Mouse (Mus musculus) telencephalon, adult 2 months (tissue): Measurements from ENCODE around the gene Dcaf6.

Experiments used
- DNase-seq: peaks from one replicate; pipeline ENCODE4 v3.0.0-alpha.2; 2011; ENCODE audit warnings: low read depth, low spot score

The Dcaf6 gene

DNA sequence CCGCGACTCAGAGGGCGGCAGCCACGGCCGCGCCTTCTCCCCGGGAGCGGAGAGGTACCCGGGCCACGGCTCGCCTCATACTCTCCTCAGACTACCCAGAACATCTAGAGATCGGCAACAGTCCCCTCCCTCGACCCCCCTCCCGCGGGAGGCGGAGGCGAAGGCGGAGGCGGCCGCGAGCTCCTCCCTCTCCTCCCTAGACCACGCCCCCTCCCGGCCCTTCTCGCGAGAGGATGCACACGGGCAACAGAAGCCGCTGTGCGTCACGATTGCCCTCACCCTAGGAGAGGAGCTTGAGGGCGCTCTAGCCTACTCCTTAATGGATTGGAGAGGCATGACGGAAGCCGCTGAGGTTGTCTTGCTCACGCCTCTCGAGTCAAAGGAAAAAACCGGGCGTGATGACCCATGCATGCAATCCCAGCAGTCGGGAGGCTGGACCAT is at the start of gene Dcaf6, which contains the start of gene Mpc2:
Dcaf6 (minus strand) TSS at position 116 of the 441 bp plus-strand sequence.
Mpc2 (plus strand) TSS at position 278 of the 441 bp plus-strand sequence.
- peak; percentile 99 for DNase-seq

DNA sequence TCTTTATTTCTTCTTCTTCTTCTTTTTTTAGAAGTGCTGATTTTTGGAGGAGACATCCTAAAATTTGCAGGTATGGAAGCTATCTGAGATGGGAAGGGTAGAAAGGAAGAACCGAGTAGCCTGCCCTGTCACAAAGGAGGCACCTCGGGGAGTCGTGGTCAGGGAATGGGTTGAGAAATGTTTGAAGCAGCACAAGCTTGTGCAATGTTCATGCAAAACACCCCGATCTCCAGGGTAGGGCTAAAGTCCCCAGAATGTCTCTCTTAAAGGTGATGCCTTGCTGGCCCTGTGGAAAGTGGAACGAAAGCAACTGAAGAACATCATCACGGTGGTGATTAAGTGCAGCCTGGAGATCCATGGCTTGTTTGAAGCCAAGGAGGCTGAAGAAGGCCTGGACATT is 46.0 kb upstream of the Dcaf6 start:
- no peak for DNase-seq

DNA sequence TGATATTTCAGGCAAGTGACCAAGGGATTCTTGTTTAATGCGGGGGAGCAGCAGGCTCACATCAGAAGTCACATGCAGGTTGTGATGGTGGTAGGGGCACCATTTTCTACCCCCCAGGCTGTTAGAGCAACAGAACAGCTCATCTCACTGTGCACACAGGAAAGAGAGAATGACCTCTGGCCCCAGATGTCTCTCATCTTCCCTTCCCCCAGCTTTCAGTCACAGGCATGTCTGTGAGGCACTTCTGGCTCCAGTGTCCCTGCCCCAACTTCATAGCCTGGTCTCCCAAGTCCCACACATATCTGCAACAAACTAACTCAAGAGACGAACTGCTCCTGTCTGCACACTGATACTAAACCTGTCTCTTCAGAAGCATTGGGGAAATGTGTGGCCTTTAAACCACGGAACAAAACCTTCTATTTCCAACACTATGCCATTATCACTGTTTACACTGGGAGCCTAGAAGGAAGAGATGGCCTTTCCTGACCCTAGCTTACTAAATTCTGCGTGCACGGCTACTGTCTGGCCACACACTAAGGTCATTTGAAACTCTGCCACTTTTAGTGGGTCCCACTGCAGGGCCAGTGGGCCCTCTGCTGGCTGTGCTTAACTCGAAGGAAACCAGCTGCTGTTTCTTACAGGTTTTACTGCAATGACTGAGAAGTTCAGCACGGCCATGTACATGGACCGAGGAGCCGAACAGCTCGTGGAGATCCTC is 43.2 kb upstream of the Dcaf6 start:
- no peak for DNase-seq

DNA sequence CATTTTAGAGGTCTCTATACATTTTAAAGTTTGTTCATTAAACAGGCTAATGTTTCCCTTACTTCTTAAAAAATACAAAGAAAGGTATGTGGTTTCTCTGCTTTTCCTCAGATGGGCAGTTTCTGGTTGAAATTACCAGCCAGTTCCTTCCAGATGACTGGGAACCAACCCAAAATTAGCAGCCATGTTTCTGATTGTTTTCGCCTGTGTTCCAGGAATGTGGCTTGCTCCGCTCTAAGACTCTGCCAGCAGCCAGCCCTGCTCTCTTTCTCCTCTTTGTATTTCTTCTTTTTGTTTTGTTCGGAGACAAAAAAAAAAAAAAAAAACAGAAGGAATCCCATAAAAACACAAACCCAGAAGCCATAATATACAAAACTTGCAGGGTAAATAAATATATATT is 38.6 kb upstream of the Dcaf6 start:
- no peak for DNase-seq

DNA sequence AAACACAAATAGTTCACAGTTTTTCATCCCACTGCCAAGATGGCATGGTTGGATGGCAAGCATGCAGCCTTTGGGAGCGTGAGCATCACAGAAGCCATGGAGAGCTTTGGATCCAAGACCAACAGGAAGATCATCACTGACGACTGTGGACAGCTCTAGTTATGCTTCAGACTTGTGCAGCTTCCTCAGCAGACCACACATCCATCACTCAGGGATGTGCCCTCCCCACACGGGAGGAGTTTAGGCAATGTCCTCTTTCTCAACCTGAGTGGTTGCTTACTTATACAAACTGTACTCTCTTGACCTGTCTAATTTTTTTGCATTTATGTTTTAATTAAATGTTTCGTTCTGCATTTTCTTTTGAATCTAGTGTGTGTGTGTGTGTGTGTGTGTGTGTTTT is 28.9 kb upstream of the Dcaf6 start:
- DNase-seq: no peak

DNA sequence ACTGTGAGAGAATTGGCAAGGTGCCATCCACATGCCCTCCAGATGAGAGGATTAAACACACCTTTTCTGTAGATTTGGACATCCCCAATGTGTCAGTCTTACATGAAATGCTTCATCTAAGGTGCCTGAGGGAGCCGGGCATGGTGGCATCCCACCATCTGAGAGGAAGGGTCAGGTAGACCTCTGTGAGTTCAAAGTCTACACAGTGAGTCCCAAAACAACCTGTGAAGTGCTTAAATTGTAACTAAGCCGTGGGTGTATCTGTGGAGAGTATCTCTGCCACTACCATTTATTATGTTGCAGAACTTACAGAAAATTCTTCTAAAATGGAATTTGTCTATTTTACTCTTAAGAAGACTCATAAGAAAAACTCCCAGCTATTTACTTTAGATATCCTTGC is 25.8 kb upstream of the Dcaf6 start:
- DNase-seq: peak; percentile 5

DNA sequence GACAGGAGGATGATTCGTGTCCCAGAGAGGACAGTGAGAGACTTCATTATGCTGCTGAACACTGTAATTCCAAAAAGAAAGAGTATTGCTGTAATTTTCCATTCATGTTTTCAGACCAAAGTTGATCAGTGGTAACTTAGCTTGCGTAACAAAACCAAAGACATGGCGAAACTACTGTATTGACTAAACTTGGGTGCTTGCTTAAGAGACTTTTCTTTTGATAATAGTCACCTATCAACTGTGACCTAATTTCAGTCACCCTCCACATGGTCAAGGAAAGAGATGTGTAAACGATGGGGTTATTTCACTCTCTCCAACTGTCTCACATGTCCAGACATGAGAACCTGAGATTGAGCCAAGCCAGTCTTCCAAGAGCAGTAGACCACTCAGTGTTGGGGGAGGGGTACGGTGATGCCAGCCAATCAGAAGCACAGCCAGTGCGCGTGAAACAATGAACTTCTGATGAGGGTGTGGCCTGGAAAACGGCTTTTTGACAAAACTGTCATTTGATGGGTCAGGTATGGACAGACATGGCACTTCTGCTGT is 24.5 kb upstream of the Dcaf6 start, which contains the start of gene Adcy10:
Adcy10 (plus strand) TSS at position 496 of the 546 bp plus-strand sequence.
- no peak for DNase-seq

DNA sequence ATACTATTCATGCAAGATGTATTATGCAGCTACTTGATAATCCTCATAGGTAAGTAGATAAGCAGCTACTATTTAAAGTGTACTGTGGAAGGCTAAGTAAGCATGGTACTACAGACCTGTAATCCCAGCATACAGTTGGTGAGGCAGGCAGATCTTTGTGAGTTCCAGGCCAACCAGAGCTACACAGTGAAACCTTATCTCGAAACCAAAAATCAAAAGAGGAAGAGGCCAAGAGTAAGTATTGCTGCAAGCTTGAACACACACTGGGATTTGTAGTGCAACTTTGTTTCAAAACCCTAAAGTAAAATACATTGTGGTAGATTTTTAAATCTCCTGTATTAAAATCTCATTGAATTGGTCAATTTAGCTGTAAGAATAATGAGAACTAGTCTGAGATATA is 11.2 kb upstream of the Dcaf6 start:
- no peak for DNase-seq

GRCm38 (mm10) chr1:165469717-165470116 is 9.4 kb upstream of the Dcaf6 start:
- DNase-seq: no peak

DNA sequence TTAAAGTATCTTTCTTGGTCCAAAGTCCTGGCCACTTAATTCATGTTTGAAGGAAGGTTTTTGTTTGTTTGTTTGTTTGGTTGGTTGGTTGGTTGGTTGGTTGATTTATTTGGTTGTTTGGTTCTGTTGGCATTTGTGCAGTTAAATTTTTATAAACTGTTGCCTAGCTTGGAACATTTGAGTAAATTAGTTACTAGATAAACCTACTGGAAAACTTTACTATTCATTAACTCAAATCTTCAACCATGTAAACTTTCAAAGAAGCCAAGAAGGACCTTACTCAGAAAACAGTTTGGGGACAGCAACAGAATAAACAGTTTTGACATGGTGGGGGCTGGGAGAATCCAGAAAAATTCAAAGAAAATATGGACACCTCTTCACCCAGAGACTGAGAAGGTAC is 8.7 kb upstream of the Dcaf6 start:
- DNase-seq: no peak

- DNase-seq: no peak
Observed at GRCm38 (mm10) chr1:165464574-165464973, 4.3 kb upstream of the Dcaf6 start.

- no peak for DNase-seq
Observed at GRCm38 (mm10) chr1:165462861-165463260, 2.6 kb upstream of the Dcaf6 start.

DNA sequence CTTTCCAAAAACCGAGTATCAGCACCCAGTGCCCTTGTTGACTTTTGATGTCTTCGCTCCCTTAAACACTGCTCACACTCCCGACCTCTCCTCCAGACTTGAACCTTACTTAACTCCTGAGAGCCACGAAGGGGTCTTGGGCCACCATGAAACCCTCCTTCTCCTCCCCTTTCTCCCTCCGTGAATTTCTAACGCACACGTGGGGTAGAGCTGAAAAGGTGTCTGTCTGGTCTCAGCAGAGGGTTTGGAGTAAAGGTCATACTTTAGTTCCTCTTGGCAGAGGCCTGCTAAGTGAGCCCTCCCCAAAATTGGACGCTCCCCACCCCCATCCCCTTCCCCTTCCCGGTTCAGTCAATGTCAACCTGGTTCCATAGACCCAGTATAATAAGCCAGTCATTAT is 1.4 kb upstream of the Dcaf6 start:
- DNase-seq: no peak

GRCm38 (mm10) chr1:165460801-165461377 is 614 bp upstream of the Dcaf6 start:
- DNase-seq: peak; percentile 99

DNA sequence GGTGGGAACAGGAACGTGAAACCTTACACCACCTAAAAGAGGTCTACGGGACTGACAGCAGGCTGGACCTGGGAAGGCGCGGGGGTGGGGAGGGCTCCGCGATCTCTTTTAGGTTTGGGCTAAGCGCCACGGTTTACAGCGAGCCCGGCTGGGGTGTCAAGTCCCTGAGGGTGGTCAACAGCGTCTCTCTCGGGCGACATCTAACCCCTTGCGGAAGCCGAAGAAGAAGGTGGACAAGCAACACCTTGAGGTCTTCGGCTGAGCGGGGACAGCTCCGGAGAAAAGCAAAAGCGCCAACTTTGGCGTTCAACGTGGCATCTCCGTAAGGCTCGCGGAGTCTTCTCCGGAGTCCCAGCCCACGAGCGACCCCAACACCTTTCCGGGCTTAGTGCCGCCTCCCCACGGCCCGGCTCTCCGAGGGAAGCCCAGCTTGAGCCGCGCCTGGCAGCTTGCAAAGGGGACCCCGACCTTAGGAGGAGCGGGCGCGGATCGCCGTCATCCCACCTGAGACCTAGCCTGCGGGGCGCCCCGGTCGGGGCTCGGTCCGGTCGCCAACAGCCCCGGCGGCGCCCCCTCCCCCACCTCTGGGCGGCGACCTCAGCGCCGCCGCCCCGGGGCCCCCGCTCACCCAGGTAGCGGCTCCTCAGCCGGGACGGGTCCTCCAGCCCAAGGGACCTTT is 633 bp downstream of the Dcaf6 start:
- DNase-seq: no peak

- DNase-seq: no peak
Observed at GRCm38 (mm10) chr1:165459041-165459502, 1.2 kb downstream of the Dcaf6 start.

- DNase-seq: no peak
Observed at GRCm38 (mm10) chr1:165441719-165442118, 18.6 kb downstream of the Dcaf6 start.

GRCm38 (mm10) chr1:165441201-165441600 is 19.1 kb downstream of the Dcaf6 start:
- DNase-seq: no peak

DNA sequence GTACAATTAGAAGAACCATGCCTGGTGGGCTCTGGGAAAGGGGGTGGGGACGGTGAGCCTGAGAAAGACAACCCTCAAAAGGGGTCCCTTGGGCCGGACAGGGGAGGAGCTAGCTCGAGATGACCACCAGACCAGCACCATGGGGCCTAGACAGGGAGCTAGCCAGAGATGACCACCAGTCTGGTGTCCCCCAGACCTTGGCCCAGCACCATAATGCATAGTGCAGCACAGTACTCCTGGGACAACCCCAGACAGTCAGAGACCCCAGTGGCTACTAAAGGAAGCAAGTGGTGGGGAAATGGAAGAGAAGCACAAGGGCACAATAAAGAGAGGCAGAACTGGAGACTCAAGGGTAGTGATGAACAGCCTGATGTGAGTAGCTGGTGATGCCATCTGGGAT is 19.5 kb downstream of the Dcaf6 start:
- no peak for DNase-seq

GRCm38 (mm10) chr1:165438289-165439021 is 21.8 kb downstream of the Dcaf6 start:
- DNase-seq: no peak

GRCm38 (mm10) chr1:165432883-165433282 is 27.4 kb downstream of the Dcaf6 start:
- DNase-seq: no peak

GRCm38 (mm10) chr1:165426254-165426653 is 34.0 kb downstream of the Dcaf6 start:
- DNase-seq: no peak
